Mouse (Mus musculus): ENCODE results near the gene Zer1. TPM values are rescaled to one million over a fixed set of nuclear protein-coding genes. Genes with fewer than 3 reads are reported as not detected.
A peak's percentile ranks its signal among the peaks of the same experiment; 100 is the strongest.
"Not testable (repeated sequence)": the region's sequence is repeated elsewhere in the genome, so short reads cannot be mapped to it uniquely, and the experiment has no call there.

Zer1 gene
- polyA plus RNA-seq, 1 experiment = 7.2 TPM

- peak; percentile 81 for TF ChIP-seq MAX (IDR thresholded peaks at IDR 0.05)
- TF ChIP-seq USF1 (IDR thresholded peaks at IDR 0.05; ENCODE audit: low read depth) = peak; percentile 88
- no peak for TF ChIP-seq MYOG (IDR thresholded peaks at IDR 0.05; ENCODE audit: control insufficient read depth, extremely low read depth, insufficient read length)
- Histone ChIP-seq H3K79me3 (ENCODE audit: low read depth) (peaks cover 40% of the 10 kb centered on the region), H3K27me3 (ENCODE audit: control insufficient read depth, insufficient read depth, insufficient read length) (no peaks in the 10 kb centered on the region), H3K4me3 (ENCODE audit: insufficient read depth, poor library complexity, severe bottlenecking) (peak overlapping the region; percentile 90), H3ac (ENCODE audit: control insufficient read depth, insufficient read length, low read depth) (peak overlapping the region; percentile 97), H3K36me3 (ENCODE audit: control insufficient read depth, insufficient read depth) (peaks cover under 1% of the 10 kb centered on the region), H3K79me2 (ENCODE audit: control insufficient read depth, insufficient read depth) (peaks cover 56% of the 10 kb centered on the region)
These were observed 61.9 kb downstream of the Zer1 start for GRCm38 (mm10) chr2:30062249-30063093.

DNA sequence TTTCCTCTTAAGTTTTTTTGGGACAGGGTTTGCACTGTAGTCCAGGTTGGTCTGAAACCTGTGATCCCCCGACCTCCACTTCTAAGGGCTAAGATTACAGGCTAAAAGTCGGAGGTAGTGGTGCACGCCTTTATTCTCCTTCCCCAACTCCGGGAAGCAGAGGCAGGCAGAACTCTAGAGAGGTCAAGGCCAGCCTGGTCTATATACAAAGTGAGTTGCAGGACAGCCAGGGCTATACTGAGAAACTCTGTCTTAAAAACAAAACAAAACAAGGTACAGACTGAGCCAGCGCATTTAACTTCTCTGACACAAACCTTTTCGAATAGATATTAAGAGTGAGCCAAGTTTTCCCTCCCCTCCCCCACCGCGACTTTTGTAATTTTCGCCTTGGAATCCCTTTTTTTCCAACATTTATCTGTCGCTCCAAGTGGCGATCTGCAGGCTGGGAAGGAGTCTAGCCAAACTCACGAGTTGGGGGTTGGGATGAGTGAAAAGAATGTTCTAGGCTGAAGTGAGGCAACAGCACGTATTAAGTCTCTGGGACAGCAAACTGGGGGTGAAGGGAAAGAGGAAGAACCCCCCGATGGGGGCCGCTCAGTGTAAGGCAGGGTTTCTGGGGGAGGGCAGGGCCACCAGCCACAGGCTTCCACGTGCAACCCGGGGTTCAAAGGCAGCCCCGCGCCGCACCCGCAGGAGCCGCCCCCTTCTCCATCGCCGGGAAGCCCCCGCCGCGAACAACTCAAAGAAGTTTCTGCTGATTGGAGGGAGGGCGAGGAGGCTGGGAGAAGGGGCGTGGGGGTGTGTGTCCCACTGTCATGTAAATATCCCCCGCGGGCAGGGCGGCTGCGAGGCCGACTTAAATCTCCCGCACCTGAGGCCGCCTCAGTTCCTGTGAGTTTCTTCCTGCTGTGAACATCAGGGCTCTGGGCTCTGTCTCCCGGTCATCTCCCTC is 62.9 kb downstream of the Zer1 start:
- Histone ChIP-seq H3K36me3 (ENCODE audit: control insufficient read depth, insufficient read depth) (no peaks in the 10 kb centered on the region), H3K79me3 (ENCODE audit: low read depth) (peaks cover 36% of the 10 kb centered on the region), H3K4me3 (ENCODE audit: insufficient read depth, poor library complexity, severe bottlenecking) (peak overlapping the region; percentile 90), H3K27me3 (ENCODE audit: control insufficient read depth, insufficient read depth, insufficient read length) (no peaks in the 10 kb centered on the region), H3ac (ENCODE audit: control insufficient read depth, insufficient read length, low read depth) (peak overlapping the region; percentile 97), H3K79me2 (ENCODE audit: control insufficient read depth, insufficient read depth) (peaks cover 46% of the 10 kb centered on the region)
- TF ChIP-seq MYOD1 (IDR thresholded peaks at IDR 0.05; ENCODE audit: control insufficient read depth, insufficient read length, low read depth) = no peak
- no peak for TF ChIP-seq MAX (IDR thresholded peaks at IDR 0.05)
- TF ChIP-seq MYOG (IDR thresholded peaks at IDR 0.05; ENCODE audit: control insufficient read depth, extremely low read depth, insufficient read length) = no peak
- no peak for TF ChIP-seq CEBPB (IDR thresholded peaks at IDR 0.05; ENCODE audit: low read depth)
- TF ChIP-seq FOSL1 (IDR thresholded peaks at IDR 0.05; ENCODE audit: insufficient read depth, low read length, poor library complexity, severe bottlenecking) = no peak
- no peak for TF ChIP-seq CTCF (IDR thresholded peaks at IDR 0.05; ENCODE audit: control insufficient read depth, insufficient read depth, insufficient read length)
- no peak for TF ChIP-seq USF1 (IDR thresholded peaks at IDR 0.05; ENCODE audit: low read depth)

DNA sequence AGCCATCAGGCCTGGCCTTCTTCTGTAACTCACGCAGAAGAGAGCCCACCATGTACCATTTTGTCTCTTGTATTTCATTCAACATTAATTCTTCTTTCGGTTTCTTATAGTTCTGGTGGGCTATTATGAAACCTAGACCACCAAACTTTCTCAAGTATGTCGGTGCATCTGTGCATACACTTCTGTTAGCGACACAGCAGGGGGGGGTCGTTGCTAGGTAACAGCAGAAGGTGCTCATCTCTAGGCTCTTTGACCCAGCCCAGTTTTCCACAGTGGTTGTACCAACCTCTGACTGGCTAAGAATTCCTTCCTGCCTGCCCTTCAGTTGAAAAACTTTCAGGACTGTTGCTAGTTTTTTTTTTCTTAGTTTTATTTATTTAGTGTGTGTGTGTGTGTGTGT is 66.0 kb downstream of the Zer1 start:
- peaks cover 16% of the 10 kb centered on the region for H3K79me2 ChIP-seq (ENCODE audit: control insufficient read depth, insufficient read depth)
- H3K79me3 ChIP-seq (ENCODE audit: low read depth) = peaks cover 12% of the 10 kb centered on the region
- H3K36me3 ChIP-seq (ENCODE audit: control insufficient read depth, insufficient read depth) = no peaks in the 10 kb centered on the region
- no peaks in the 10 kb centered on the region for H3K27me3 ChIP-seq (ENCODE audit: control insufficient read depth, insufficient read depth, insufficient read length)
- no peak overlapping the region for H3ac ChIP-seq (ENCODE audit: control insufficient read depth, insufficient read length, low read depth)
- no peak overlapping the region for H3K4me3 ChIP-seq (ENCODE audit: insufficient read depth, poor library complexity, severe bottlenecking)
- no peak for TF ChIP-seq MYOD1 (IDR thresholded peaks at IDR 0.05; ENCODE audit: control insufficient read depth, insufficient read length, low read depth)
- TF ChIP-seq CTCF (IDR thresholded peaks at IDR 0.05; ENCODE audit: control insufficient read depth, insufficient read depth, insufficient read length) = no peak
- no peak for TF ChIP-seq MYOG (IDR thresholded peaks at IDR 0.05; ENCODE audit: control insufficient read depth, extremely low read depth, insufficient read length)
- TF ChIP-seq USF1 (IDR thresholded peaks at IDR 0.05; ENCODE audit: low read depth) = no peak
- TF ChIP-seq MAX (IDR thresholded peaks at IDR 0.05) = no peak

DNA sequence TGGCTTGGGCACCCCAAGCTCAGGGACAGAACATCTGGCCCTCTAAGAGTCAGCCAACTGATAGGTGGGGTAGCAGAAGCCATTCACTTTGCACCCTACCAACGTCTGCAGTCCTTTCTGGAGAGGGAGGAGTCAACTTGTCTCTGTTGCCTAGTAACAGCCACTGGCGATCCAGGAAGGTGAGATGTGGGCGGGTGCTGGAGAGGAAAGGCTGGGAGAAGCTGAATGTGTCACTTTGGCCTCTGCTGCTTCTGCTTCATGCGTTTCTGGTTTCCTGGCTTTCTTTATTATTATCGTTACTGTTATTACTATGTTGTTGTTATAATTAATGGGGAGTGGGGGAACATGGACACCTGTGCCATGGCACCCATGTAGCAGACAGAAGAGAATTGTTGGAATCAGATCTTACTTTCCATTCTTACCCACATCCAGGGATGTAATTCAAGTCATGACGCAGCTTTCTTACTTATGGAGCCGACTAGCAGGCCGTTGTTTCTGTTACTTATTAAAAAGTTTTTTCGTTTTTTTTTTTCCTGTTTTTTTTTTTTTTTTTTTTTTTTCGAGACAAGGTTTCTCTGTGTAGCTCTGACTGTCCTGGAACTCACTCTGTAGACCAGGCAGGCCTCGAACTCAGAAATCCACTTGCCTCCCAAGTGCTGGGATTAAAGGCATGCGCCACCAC is 67.0 kb downstream of the Zer1 start, which contains the start of gene Set:
Set (plus strand) TSS at position 156 of the 682 bp plus-strand sequence.
- no peaks in the 10 kb centered on the region for H3K27me3 ChIP-seq (ENCODE audit: control insufficient read depth, insufficient read depth, insufficient read length)
- H3K79me3 ChIP-seq (ENCODE audit: low read depth) = peaks cover 2% of the 10 kb centered on the region
- H3K79me2 ChIP-seq (ENCODE audit: control insufficient read depth, insufficient read depth) = peaks cover 6% of the 10 kb centered on the region
- H3ac ChIP-seq (ENCODE audit: control insufficient read depth, insufficient read length, low read depth) = no peak within 1 kb of the TSS
- H3K4me3 ChIP-seq (ENCODE audit: insufficient read depth, poor library complexity, severe bottlenecking) = no peak within 1 kb of the TSS
- TF ChIP-seq MYOG (IDR thresholded peaks at IDR 0.05; ENCODE audit: control insufficient read depth, extremely low read depth, insufficient read length) (no peak), MAX (IDR thresholded peaks at IDR 0.05) (no peak), CEBPB (IDR thresholded peaks at IDR 0.05; ENCODE audit: low read depth) (no peak), FOSL1 (IDR thresholded peaks at IDR 0.05; ENCODE audit: insufficient read depth, low read length, poor library complexity, severe bottlenecking) (no peak)
- no peaks in the 10 kb centered on the region for H3K36me3 ChIP-seq (ENCODE audit: control insufficient read depth, insufficient read depth)

DNA sequence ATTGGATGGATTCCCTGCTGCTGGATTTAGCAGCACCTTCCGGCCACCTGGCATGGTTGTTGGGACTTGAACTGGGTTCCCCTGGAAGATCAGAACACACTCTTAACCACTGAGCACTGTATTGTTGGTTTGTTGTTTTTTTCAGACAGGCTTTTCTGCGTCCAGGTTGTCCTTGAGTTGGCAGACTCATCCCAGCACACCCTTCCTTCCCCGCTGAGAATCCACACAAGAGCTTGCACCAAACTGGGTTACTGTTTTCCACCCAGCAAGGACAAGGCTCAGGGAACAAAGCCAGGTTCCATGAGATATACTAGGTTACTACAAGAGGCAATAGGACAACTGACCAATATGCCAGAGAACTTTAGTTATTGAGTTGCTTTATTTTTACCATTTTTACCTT is 67.6 kb downstream of the Zer1 start:
- Histone ChIP-seq H3K36me3 (ENCODE audit: control insufficient read depth, insufficient read depth) (no peaks in the 10 kb centered on the region), H3K79me3 (ENCODE audit: low read depth) (no peaks in the 10 kb centered on the region)

DNA sequence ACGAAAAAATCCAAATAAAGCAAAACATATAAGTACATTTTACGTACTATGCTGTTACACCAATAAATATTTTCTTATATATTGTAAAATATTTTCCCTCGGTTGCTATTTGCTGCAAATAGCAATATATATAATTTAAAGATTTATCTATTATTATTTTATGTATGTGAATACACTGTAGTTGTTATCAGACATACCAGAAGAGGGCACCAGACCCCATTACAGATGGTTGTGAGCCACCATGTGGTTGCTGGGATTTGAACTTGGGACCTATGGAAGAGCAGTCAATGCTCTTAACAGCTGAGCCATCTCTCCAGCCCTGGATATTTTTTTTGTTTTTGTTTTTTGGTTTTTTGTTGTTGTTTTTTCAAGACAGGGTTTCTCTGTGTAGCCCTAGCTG is 69.1 kb downstream of the Zer1 start:
- H3K4me3 ChIP-seq (ENCODE audit: insufficient read depth, poor library complexity, severe bottlenecking); H3K27me3 ChIP-seq (ENCODE audit: control insufficient read depth, insufficient read depth, insufficient read length); H3ac ChIP-seq (ENCODE audit: control insufficient read depth, insufficient read length, low read depth); H3K79me2 ChIP-seq (ENCODE audit: control insufficient read depth, insufficient read depth); H3K36me3 ChIP-seq (ENCODE audit: control insufficient read depth, insufficient read depth); H3K79me3 ChIP-seq (ENCODE audit: low read depth): not testable (repeated sequence)

More for the DNA sequence above, 67.6 kb downstream of the Zer1 start:
- TF ChIP-seq MYOG (IDR thresholded peaks at IDR 0.05; ENCODE audit: control insufficient read depth, extremely low read depth, insufficient read length) = no peak
- no peak for TF ChIP-seq CEBPB (IDR thresholded peaks at IDR 0.05; ENCODE audit: low read depth)
- TF ChIP-seq MYOD1 (IDR thresholded peaks at IDR 0.05; ENCODE audit: control insufficient read depth, insufficient read length, low read depth) = no peak
- TF ChIP-seq USF1 (IDR thresholded peaks at IDR 0.05; ENCODE audit: low read depth) = no peak
- no peak for TF ChIP-seq MAX (IDR thresholded peaks at IDR 0.05)
- no peak for TF ChIP-seq CTCF (IDR thresholded peaks at IDR 0.05; ENCODE audit: control insufficient read depth, insufficient read depth, insufficient read length)
- no peak for TF ChIP-seq FOSL1 (IDR thresholded peaks at IDR 0.05; ENCODE audit: insufficient read depth, low read length, poor library complexity, severe bottlenecking)
- H3K27me3 ChIP-seq (ENCODE audit: control insufficient read depth, insufficient read depth, insufficient read length) = no peaks in the 10 kb centered on the region
- H3ac ChIP-seq (ENCODE audit: control insufficient read depth, insufficient read length, low read depth) = no peak overlapping the region
- H3K4me3 ChIP-seq (ENCODE audit: insufficient read depth, poor library complexity, severe bottlenecking) = no peak overlapping the region
- no peaks in the 10 kb centered on the region for H3K79me2 ChIP-seq (ENCODE audit: control insufficient read depth, insufficient read depth)

Measured in C2C12 (cell line).